Mouse (Mus musculus) erythroblast, embryonic 14.5 days (primary cell): Measurements from ENCODE around the gene Crocc.

Experiments
- GATA1 ChIP-seq: IDR thresholded peaks from 2 replicates; pipeline ENCODE4 v1.6.1; 2012; ENCODE audit warnings: low read length, inconsistent platforms, mixed read lengths
- TAL1 ChIP-seq: IDR thresholded peaks from 3 replicates; pipeline ENCODE4 v1.6.1; 2012; ENCODE audit warnings: low read length, inconsistent platforms, mixed read lengths

- TF ChIP-seq GATA1 (no peak), TAL1 (no peak)
Measured at GRCm38 (mm10) chr4:141086862-141087261, 26.5 kb upstream of the Crocc start.
